Comparison of ENCODE assay signal across 13 mouse cellular contexts in the genomic region with DNA sequence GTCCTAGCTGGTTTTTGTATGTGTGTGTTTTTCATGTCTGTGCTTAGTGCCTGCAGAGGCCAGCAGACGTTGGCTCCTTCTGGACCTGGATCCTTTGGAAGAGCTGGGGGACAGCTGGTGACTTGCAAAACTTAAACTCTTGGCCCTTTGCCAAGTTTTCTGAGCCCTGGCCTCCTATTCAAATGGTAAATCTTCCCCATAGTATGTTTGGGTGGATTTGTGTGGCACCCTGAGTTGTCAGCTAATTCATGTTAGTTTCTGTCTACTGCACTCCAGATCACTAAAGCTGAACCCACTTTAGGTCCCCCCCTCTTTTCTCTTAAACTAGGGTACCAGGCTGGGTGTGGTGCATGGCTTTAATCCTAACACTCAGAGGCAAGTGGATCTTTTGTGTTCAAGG. TPM values are rescaled to one million over a fixed set of nuclear protein-coding genes. Genes with fewer than 3 reads are reported as not detected.
DNase-seq lines count a peak whose midpoint lies in the region; ATAC-seq lines count a peak whose summit lies in the region.
"Had no signal": no experiment of that assay in that cellular context is flagged by ENCODE, and none has a peak within 500 bp of the region (broad histone marks: within the 10 kb centered on the region; RNA-seq: fewer than 3 reads in every experiment).

No protein-coding gene starts in this region.

- no peak overlapping the region for H3K4me2 ChIP-seq in midbrain, embryonic 11.5 days
- H3K4me2 ChIP-seq in neural tube, embryonic 13.5 days, result no peak overlapping the region

- H3K9ac ChIP-seq in midbrain, embryonic 11.5 days (ENCODE audit: low read length), result no peak overlapping the region
- no peak overlapping the region for H3K9ac ChIP-seq in neural tube, embryonic 13.5 days
- H3K9ac ChIP-seq: liver, embryonic 14.5 days had no signal

- DNase-seq in adrenal gland, postnatal 10 days, result peak; percentile 50
- no peak for DNase-seq in adrenal gland, adult 8-10 months
- DNase-seq in midbrain, embryonic 11.5 days (ENCODE audit: low spot score, missing footprints), result peak; percentile 89
- no peak for DNase-seq in midbrain, embryonic 10.5 days (ENCODE audit: low spot score)
- no peak for DNase-seq in hindbrain, embryonic 10.5 days (ENCODE audit: low spot score)
- no peak for DNase-seq in yolk sac, embryonic 10.5 days (ENCODE audit: low spot score)
- no peak for DNase-seq in spleen, postnatal 4 days (ENCODE audit: low spot score in 2 of 2)
- DNase-seq: kidney, adult 9 months; layer of hippocampus, postnatal 36 days had no signal

- H3K27ac ChIP-seq in midbrain, embryonic 11.5 days (ENCODE audit: low read depth, low read length), result peak overlapping the region; percentile 71
- no peak overlapping the region for H3K27ac ChIP-seq in midbrain, embryonic 10.5 days (replicated peaks)
- H3K27ac ChIP-seq in hindbrain, embryonic 10.5 days, result 0 out of 2 replicates have a peak overlapping the region, but pooled peaks have one; percentile 12
- peak overlapping the region; percentile 65 for H3K27ac ChIP-seq in neural tube, embryonic 13.5 days (replicated peaks)
- H3K27ac ChIP-seq: liver, embryonic 14.5 days had no signal

- no peaks in the 10 kb centered on the region for H3K9me3 ChIP-seq in midbrain, embryonic 11.5 days (ENCODE audit: control insufficient read depth, low read length)
- H3K9me3 ChIP-seq in midbrain, embryonic 10.5 days (replicated peaks), result no peaks in the 10 kb centered on the region
- no peaks in the 10 kb centered on the region for H3K9me3 ChIP-seq in hindbrain, embryonic 10.5 days
- H3K9me3 ChIP-seq in neural tube, embryonic 13.5 days, result no peaks in the 10 kb centered on the region

- H3K4me1 ChIP-seq in midbrain, embryonic 11.5 days (ENCODE audit: control insufficient read depth, insufficient read depth, low read length), result no peaks in the 10 kb centered on the region; the same call in 1 of the 2 replicates
- H3K4me1 ChIP-seq in midbrain, embryonic 10.5 days, result peaks cover 5% of the 10 kb centered on the region; the same call in 1 of the 2 replicates
- 0 out of 2 replicates have a peak, but pooled peaks cover 2% of the 10 kb centered on the region for H3K4me1 ChIP-seq in hindbrain, embryonic 10.5 days (replicated peaks)
- H3K4me1 ChIP-seq in neural tube, embryonic 13.5 days (replicated peaks), result peaks cover 43% of the 10 kb centered on the region

- 32% methylated on average over 1 of the region's 1 CpGs for WGBS in midbrain, embryonic 11.5 days
- 61% methylated on average over 1 of the region's 1 CpGs for WGBS in midbrain, embryonic 10.5 days
- 67% methylated on average over 1 of the region's 1 CpGs for WGBS in hindbrain, embryonic 10.5 days
- 14% methylated on average over 1 of the region's 1 CpGs for WGBS in neural tube, embryonic 13.5 days

- no peak overlapping the region for H3K4me3 ChIP-seq in midbrain, embryonic 11.5 days (ENCODE audit: low read depth, low read length)
- H3K4me3 ChIP-seq in midbrain, embryonic 10.5 days, result no peak overlapping the region
- no peak overlapping the region for H3K4me3 ChIP-seq in hindbrain, embryonic 10.5 days
- no peak overlapping the region for H3K4me3 ChIP-seq in neural tube, embryonic 13.5 days
- H3K4me3 ChIP-seq: erythroblast, embryonic 14.5 days had no signal

- peak; percentile 73 for ATAC-seq in midbrain, embryonic 11.5 days (ENCODE audit: low FRiP score)
- ATAC-seq in neural tube, embryonic 13.5 days (ENCODE audit: low read depth), result no peak

- no peaks in the 10 kb centered on the region for H3K27me3 ChIP-seq in midbrain, embryonic 11.5 days (ENCODE audit: control insufficient read depth, insufficient read depth, low read length)
- no peaks in the 10 kb centered on the region for H3K27me3 ChIP-seq in midbrain, embryonic 10.5 days (ENCODE audit: low read depth, poor library complexity, severe bottlenecking)
- no peaks in the 10 kb centered on the region for H3K27me3 ChIP-seq in hindbrain, embryonic 10.5 days (ENCODE audit: insufficient read depth, poor library complexity, severe bottlenecking)
- no peaks in the 10 kb centered on the region for H3K27me3 ChIP-seq in neural tube, embryonic 13.5 days

- peaks cover 12% of the 10 kb centered on the region for H3K36me3 ChIP-seq in midbrain, embryonic 11.5 days (ENCODE audit: control insufficient read depth, insufficient read depth, low read length)
- H3K36me3 ChIP-seq in midbrain, embryonic 10.5 days, result peaks cover 58% of the 10 kb centered on the region
- H3K36me3 ChIP-seq in hindbrain, embryonic 10.5 days, result peaks cover 61% of the 10 kb centered on the region
- H3K36me3 ChIP-seq in neural tube, embryonic 13.5 days, result peaks cover 50% of the 10 kb centered on the region

RNA-seq across cellular contexts. Expression of a gene that starts 8.3 kb away (rescaled TPM):
- 10 to 100 TPM; 22.5 to 73.8 TPM for total RNA-seq in adrenal gland, postnatal 10 days (2021)
- total RNA-seq in adrenal gland, adult 8-10 months (2022), result 10 to 100 TPM in 2 of 4 experiments, 1 to 10 TPM in 2; 6.8 to 18.1 (median 11.3) TPM
- polyA plus RNA-seq in midbrain, embryonic 11.5 days (2014; fragmentation: Nextera tagmentation; extraction: Ambion mirVana), result 6.0 TPM in 2 replicates
- 16.3 and 17.4 TPM in 2 replicates for polyA plus RNA-seq in midbrain, embryonic 10.5 days (2016; fragmentation: Nextera tagmentation; extraction: Ambion mirVana)
- polyA plus RNA-seq in hindbrain, embryonic 10.5 days (2016; fragmentation: Nextera tagmentation; extraction: Ambion mirVana), result 15.7 and 18.0 TPM in 2 replicates
- polyA plus RNA-seq in neural tube, embryonic 13.5 days (2015; fragmentation: Nextera tagmentation; extraction: Ambion mirVana), result 19.0 and 19.2 TPM in 2 replicates

RNA-seq across cellular contexts. Expression of a gene that starts 10.9 kb away (rescaled TPM):
- total RNA-seq in adrenal gland, postnatal 10 days (2021), result 10 to 100 TPM; 10.2 to 32.9 TPM
- not detected for total RNA-seq in adrenal gland, adult 8-10 months (2022)
- not detected in 2 replicates for polyA plus RNA-seq in midbrain, embryonic 11.5 days (2014; fragmentation: Nextera tagmentation; extraction: Ambion mirVana)
- polyA plus RNA-seq in midbrain, embryonic 10.5 days (2016; fragmentation: Nextera tagmentation; extraction: Ambion mirVana), result 0.69 TPM in 1 of 2 replicates, not detected in the other
- polyA plus RNA-seq in hindbrain, embryonic 10.5 days (2016; fragmentation: Nextera tagmentation; extraction: Ambion mirVana), result 0.75 TPM in 1 of 2 replicates, not detected in the other
- polyA plus RNA-seq in neural tube, embryonic 13.5 days (2015; fragmentation: Nextera tagmentation; extraction: Ambion mirVana), result 0.32 and 1.9 TPM in 2 replicates
- total RNA-seq: layer of hippocampus, postnatal 36 days had no signal
- polyA plus RNA-seq: erythroblast, embryonic 14.5 days; heart, embryonic 14.5 days; liver, embryonic 14.5 days had no signal

RNA-seq across cellular contexts. Expression of a gene that starts 16.7 kb away (rescaled TPM):
- total RNA-seq in adrenal gland, postnatal 10 days (2021), result 10 to 100 TPM; 23.1 to 29.8 TPM
- 10 to 100 TPM; 41.4 to 45.3 (median 42.6) TPM for total RNA-seq in adrenal gland, adult 8-10 months (2022)
- polyA plus RNA-seq in midbrain, embryonic 11.5 days (2014; fragmentation: Nextera tagmentation; extraction: Ambion mirVana), result 3.7 and 4.3 TPM in 2 replicates
- 2.6 and 3.1 TPM in 2 replicates for polyA plus RNA-seq in midbrain, embryonic 10.5 days (2016; fragmentation: Nextera tagmentation; extraction: Ambion mirVana)
- polyA plus RNA-seq in hindbrain, embryonic 10.5 days (2016; fragmentation: Nextera tagmentation; extraction: Ambion mirVana), result 3.2 and 3.5 TPM in 2 replicates
- polyA plus RNA-seq in neural tube, embryonic 13.5 days (2015; fragmentation: Nextera tagmentation; extraction: Ambion mirVana), result 3.4 and 4.2 TPM in 2 replicates

RNA-seq across cellular contexts. Expression of a gene that starts 18.9 kb away (rescaled TPM):
- 10 to 100 TPM; 12.9 to 21.6 TPM for total RNA-seq in adrenal gland, postnatal 10 days (2021)
- 10 to 100 TPM; 15.4 to 26.8 (median 18.7) TPM for total RNA-seq in adrenal gland, adult 8-10 months (2022)
- 12.3 and 14.0 TPM in 2 replicates for polyA plus RNA-seq in midbrain, embryonic 11.5 days (2014; fragmentation: Nextera tagmentation; extraction: Ambion mirVana)
- 17.8 and 21.2 TPM in 2 replicates for polyA plus RNA-seq in midbrain, embryonic 10.5 days (2016; fragmentation: Nextera tagmentation; extraction: Ambion mirVana)
- 16.9 and 20.6 TPM in 2 replicates for polyA plus RNA-seq in hindbrain, embryonic 10.5 days (2016; fragmentation: Nextera tagmentation; extraction: Ambion mirVana)
- polyA plus RNA-seq in neural tube, embryonic 13.5 days (2015; fragmentation: Nextera tagmentation; extraction: Ambion mirVana), result 23.8 and 26.2 TPM in 2 replicates

RNA-seq across cellular contexts. Expression of a gene that starts 29.8 kb away (rescaled TPM):
- total RNA-seq in adrenal gland, postnatal 10 days (2021), result 10 to 100 TPM; 27.3 to 28.9 TPM
- total RNA-seq in adrenal gland, adult 8-10 months (2022), result 10 to 100 TPM; 16.6 to 28.0 (median 23.4) TPM
- 3.1 and 3.4 TPM in 2 replicates for polyA plus RNA-seq in midbrain, embryonic 11.5 days (2014; fragmentation: Nextera tagmentation; extraction: Ambion mirVana)
- 20.8 and 26.3 TPM in 2 replicates for polyA plus RNA-seq in midbrain, embryonic 10.5 days (2016; fragmentation: Nextera tagmentation; extraction: Ambion mirVana)
- polyA plus RNA-seq in hindbrain, embryonic 10.5 days (2016; fragmentation: Nextera tagmentation; extraction: Ambion mirVana), result 25.4 and 29.6 TPM in 2 replicates
- 23.4 and 25.2 TPM in 2 replicates for polyA plus RNA-seq in neural tube, embryonic 13.5 days (2015; fragmentation: Nextera tagmentation; extraction: Ambion mirVana)

Comparison
In these comparisons a context has a peak if more than half of its experiments do, and no peak if none do; other contexts are left out.
1. DNase-seq: peak in adrenal gland, postnatal 10 days (single experiment) and midbrain, embryonic 11.5 days (single experiment); none in adrenal gland, adult 8-10 months (single experiment), midbrain, embryonic 10.5 days (single experiment), hindbrain, embryonic 10.5 days (single experiment), yolk sac, embryonic 10.5 days (single experiment) and spleen, postnatal 4 days (0 of 2).